Mouse (Mus musculus) lung, postnatal 4 days (tissue): ENCODE measurements around the gene Psma5.
"Not testable (repeated sequence)": the region's sequence is repeated elsewhere in the genome, so short reads cannot be mapped to it uniquely, and the experiment has no call there.

Experiments used
- DNase-seq, 2 experiments: peaks; one replicate each; pipeline ENCODE4 v3.0.0; 2021

Gene Psma5

DNA sequence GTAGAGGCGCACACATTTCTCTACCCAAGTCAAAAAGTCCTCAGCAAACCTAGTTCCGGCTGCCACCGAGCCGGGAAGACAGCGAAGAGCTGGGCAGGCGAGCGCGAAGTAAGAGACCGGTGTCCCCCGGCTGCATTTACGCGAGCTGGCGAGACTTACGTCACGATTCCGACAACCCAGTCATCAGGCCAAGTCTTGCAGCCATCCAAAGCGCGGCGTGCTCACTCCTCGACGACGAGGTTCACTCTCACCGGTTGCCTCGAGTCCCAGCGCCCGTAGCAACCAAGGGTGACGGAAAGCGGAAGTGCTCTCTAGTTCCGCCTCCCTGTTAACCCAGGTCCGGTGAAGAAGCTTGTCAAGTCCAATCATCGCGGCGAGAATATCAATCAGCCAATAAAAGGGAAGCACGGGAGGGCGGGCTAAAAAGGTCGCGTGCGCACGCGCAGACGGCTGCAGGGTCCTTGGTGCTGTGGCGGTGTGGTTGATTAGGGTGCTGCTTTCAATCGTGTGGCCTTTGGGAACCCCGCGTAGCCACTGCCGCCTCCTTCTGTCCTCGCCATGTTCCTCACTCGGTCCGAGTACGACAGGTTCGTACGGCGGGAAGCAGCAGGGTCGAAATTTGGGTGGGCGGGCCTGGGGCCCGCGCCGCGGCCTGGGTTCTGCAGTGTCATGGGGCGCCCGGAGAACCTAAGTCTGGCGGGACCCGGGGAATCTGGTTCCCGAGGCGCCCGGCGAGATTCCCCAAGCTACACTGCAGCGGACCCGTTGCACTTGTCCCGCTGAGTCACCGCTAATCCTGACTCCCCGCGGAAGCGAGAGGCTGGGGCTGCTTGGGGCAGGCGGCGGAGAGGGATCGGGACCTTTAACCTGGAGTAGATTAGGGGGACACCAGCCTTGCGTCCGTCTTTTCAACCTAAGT, at the start of gene Psma5:
TSS of gene Psma5 (plus strand) at position 208 of the 919 bp plus-strand sequence.
- peak; percentile 95 to 97 for DNase-seq

GRCm38 (mm10) chr3:108209001-108209400, 47.7 kb upstream of the Psma5 start:
- no peak for DNase-seq

DNA sequence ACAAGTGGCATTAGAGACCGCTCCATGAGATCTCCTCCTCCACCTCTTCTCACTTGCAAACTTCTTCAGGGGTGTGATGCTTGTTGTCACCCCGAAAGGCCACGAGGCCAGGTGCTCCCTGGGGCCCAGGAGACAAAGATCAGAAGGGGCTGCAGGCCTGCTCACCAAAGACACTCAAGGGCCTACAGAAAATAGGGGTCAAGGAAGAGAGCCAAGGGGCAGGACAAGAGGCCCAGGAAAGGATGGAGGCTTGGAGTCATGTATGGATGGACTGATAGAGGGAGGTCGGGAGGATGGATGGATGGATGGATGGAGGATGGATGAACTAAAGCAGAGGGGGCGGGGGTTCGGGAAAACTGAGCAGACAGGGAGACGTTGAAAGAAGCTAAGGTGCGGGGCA, 47.2 kb upstream of the Psma5 start:
- no peak for DNase-seq

GRCm38 (mm10) chr3:108209946-108210770, 46.6 kb upstream of the Psma5 start:
- peak; percentile 93 to 97 for DNase-seq

DNA sequence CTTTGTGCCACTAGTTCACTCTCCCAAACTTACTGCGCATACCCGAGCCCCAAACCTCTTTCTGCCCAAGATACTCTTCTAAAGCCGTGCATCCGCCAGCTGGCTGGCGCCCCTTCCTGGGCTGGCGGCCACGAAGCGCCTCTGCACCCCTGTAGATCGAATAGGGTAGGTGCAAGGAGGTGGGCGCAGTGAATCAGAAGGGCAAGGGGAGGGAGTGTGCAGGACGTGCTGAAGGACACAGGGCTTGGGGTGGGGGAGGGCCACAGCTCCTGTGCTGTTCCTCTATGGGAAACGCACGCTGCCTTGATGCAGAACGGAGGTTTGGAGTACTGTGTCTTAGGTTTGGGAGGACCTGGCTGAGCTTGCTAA, 46.0 kb upstream of the Psma5 start, which contains the start of gene Atxn7l2:
TSS of gene Atxn7l2 (minus strand) at position 164 of the 369 bp plus-strand sequence.
- DNase-seq, result no peak

DNA sequence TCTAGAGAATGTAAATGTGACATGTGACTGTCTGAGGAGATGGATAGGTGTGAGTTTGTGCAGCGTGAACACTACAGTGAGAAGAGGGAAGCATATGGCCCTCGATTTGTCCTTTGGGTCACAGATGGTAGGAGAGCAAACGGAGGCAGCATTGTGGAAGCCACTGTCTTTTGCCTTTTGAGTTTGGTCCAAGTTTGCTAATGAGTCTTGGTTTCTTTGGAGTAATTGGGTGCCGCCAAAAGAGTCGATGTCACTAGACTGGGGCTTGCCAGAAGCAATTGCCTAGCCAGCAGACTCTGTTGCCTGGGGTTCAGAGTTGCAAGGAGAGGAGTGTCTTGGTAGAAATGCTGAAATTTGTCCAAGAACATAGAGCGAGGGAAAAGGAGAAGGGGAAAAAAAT, 44.9 kb upstream of the Psma5 start:
- no peak for DNase-seq

DNA sequence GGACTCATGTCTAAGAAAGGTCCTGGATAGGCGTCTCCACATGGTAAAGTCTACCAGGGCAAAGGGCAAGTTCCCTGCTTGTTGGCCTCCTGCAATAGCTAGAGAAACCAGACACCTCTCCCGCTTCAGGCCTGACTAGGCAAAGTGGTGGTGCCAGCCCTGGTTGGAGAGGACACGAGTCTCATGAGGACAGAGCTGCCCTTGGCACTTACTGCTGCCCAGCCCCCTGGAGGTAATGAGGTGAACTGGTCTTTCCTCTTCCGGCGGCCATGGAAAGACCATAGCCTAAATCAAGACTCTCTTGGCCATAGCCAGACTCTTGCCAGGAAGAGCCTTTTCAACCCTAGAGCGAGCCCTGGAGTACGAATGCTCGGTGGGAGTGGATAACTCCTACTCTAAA, 44.3 kb upstream of the Psma5 start:
- no peak for DNase-seq

GRCm38 (mm10) chr3:108214734-108215133, 42.0 kb upstream of the Psma5 start:
- no peak for DNase-seq

GRCm38 (mm10) chr3:108220661-108221060, 36.1 kb upstream of the Psma5 start:
- no peak for DNase-seq

- DNase-seq, result no peak
Measured at GRCm38 (mm10) chr3:108225711-108226557, 30.8 kb upstream of the Psma5 start.

GRCm38 (mm10) chr3:108226558-108227350, 30.0 kb upstream of the Psma5 start, which contains the start of gene Sypl2:
Gene Sypl2 (minus strand): TSS chr3:108226648.
- DNase-seq, result peak; percentile 49 to 56

DNA sequence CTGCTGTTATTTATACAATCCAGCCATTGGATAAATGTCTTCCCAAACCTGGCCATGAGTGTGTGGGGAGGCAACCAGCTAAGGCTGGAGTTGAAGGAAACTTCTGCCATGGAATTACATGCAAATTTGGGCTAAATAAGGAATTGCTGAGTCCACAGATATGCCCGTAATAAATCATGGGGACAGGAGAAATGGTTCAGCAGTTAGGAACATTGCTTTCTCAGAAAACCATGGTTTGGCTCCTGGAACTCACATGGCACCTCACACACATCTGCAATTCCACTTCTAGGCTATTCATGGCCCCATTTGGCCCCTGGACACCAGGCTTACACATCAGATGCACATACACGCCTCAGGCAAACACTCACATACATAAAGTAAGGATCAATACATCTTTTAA, 29.2 kb upstream of the Psma5 start:
- no peak for DNase-seq

- DNase-seq, result no peak
Measured at GRCm38 (mm10) chr3:108231646-108232045, 25.1 kb upstream of the Psma5 start.

DNA sequence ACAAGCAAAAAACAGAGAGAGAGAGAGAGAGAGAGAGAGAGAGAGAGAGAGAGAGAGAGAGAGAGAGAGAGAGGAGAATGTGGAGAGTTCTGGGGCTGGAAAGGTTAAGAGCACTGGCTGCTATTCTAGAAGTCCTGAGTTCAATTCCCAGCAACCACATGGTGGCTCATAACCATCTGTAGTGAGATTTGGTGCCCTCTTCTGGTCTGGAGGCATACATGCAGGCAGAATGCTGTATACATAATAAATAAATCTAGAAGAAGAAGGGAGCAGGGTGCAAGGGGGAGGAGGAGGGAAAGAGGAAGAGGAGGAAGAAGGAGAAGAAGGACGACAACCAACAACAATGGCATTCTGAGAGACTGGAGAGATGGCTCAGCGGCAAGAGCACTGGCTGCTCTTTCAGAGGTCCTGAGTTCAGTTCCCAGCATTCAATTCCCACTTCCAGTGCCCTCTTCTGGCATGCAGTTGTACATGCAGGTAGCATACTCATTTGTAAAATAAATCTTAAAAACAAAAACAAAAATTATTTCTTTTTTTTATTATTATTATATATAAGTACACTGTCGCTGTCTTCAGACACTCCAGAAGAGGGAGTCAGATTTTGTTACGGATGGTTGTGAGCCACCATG, 19.1 kb upstream of the Psma5 start:
- DNase-seq, result not testable (repeated sequence)

DNA sequence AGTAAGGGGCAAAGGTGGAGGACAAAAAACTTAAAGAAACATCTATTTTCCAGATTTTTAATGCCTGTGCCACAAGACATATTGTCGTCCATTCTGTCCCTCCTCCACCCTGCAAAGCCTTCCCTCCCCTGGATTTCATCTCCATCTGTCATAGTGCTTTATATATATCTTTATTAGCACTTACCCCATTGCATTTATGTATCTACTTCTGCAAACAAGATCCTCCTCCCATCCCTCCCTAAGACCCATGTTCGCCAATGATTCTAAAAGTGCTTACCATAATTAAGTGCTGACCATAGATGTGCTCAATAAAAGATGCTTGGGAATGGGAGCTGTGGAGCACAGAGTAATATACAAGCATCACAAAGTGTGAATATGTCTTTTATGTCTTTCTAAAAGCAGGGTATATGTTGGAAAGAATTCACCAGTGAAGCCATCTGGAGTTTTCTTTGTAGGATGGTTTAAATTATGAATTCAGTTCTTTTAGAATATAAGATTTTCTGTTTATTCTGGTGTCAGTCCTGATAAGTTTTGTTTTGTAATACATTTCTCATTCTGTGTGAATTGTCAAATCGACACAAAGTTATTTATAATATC, 15.4 kb upstream of the Psma5 start:
- no peak for DNase-seq

DNA sequence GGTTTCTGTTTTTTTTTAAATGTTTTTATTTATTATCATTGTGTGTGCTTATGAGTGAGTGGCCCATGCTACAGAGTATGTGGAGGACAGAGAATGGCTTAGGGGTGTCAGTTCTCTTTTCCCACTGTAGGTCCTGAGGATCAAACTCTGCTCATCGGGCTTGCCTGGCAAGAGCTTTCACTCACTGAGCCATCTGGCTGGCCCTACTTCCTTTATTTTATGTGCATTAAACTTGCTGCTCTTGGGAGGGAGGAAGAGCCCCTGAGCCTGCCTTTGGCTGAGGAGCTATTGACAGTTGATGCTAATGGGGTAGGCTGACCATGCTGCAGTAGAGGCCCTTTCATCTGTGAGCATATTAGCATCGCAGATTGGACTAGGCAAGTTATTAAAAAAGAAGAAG, 9.9 kb upstream of the Psma5 start:
- no peak for DNase-seq

- DNase-seq, result no peak
Measured at GRCm38 (mm10) chr3:108257831-108258500, 1.2 kb downstream of the Psma5 start.

- DNase-seq, result no peak
Measured at GRCm38 (mm10) chr3:108259319-108259718, 2.6 kb downstream of the Psma5 start.

DNA sequence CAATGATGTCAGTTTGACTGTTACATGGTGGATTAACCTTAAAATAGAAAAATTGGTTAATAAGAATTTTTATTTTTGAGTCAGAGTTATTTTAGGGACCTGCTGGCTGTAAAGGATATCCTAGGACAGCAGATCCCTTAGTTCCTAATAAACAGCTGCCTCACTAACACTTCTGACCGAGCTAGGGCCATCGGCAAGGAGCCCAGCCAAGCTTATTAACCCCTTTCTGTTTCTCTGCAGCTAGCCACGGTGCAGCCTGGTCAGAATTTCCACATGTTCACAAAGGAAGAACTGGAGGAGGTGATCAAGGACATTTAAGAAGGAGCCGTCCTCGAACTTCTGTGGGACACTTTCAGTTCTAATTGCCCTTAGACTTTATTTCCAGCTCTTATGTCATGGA, 22.8 kb downstream of the Psma5 start:
- not testable (repeated sequence) for DNase-seq
